Mouse (Mus musculus) MEL (cell line): ENCODE measurements around the gene Rad51. TPM values are rescaled to one million over a fixed set of nuclear protein-coding genes. Genes with fewer than 3 reads are reported as not detected.

ENCODE experiments used
- DNase-seq: peaks from one replicate; pipeline ENCODE4 v3.0.0; 2011; ENCODE audit warnings: low read depth, low spot score
- H3K27ac ChIP-seq: 2 replicates; pipeline ENCODE4 v1.5.1; 2012; ENCODE audit warnings: low read depth, mild to moderate bottlenecking, control low read depth, low read length, moderate library complexity; ENCODE audit not compliant: control insufficient read depth
- H3K27me3 ChIP-seq, 2 experiments: fragments of 150-350 bp in 1 of 2; sonication (generic) in 1 of 2; 2 replicates each; pipeline ENCODE4 v1.6.1; 2012; ENCODE audit warnings: low read length in 2 of 2, mild to moderate bottlenecking in 2 of 2, improper control_type of control experiment in 1 of 2, moderate library complexity in 1 of 2; ENCODE audit not compliant: insufficient read depth in 2 of 2, control insufficient read depth in 1 of 2
- H3K36me3 ChIP-seq, 2 experiments: 2 replicates each; pipeline ENCODE4 v1.6.1; 2012 to 2014; ENCODE audit warnings: low read length in 2 of 2, improper control_type of control experiment in 1 of 2, inconsistent platforms in 1 of 2, mild to moderate bottlenecking in 1 of 2; ENCODE audit not compliant: insufficient read depth in 2 of 2, control insufficient read depth in 1 of 2
- H3K4me1 ChIP-seq, 2 experiments: fragments of 150-350 bp in 1 of 2; sonication (generic) in 1 of 2; 2 replicates each; pipeline ENCODE4 v1.6.1; 2012; ENCODE audit warnings: low read length in 2 of 2, improper control_type of control experiment in 1 of 2, mild to moderate bottlenecking in 1 of 2; ENCODE audit not compliant: insufficient read depth in 2 of 2, control insufficient read depth in 1 of 2
- H3K4me3 ChIP-seq, 2 experiments: fragments of 150-350 bp in 1 of 2; sonication (generic) in 1 of 2; 2 replicates each; pipeline ENCODE4 v1.5.1; 2012; ENCODE audit warnings: low read depth in 2 of 2, low read length in 2 of 2, mild to moderate bottlenecking in 2 of 2, moderate library complexity in 2 of 2, control low read depth in 1 of 2, improper control_type of control experiment in 1 of 2; ENCODE audit not compliant: control insufficient read depth in 1 of 2, insufficient read depth in 1 of 2
- H3K79me2 ChIP-seq: 2 replicates; pipeline ENCODE4 v1.6.1; 2012; ENCODE audit warnings: mild to moderate bottlenecking, low read length, moderate library complexity; ENCODE audit not compliant: control insufficient read depth, poor library complexity, insufficient read depth
- H3K9ac ChIP-seq: 2 replicates; pipeline ENCODE4 v1.6.1; 2012; ENCODE audit warnings: low read depth, mild to moderate bottlenecking, control low read depth, low read length, moderate library complexity; ENCODE audit not compliant: control insufficient read depth, poor library complexity, severe bottlenecking
- H3K9me3 ChIP-seq: fragments of 150-350 bp; sonication (generic); replicated peaks from 2 replicates; pipeline ENCODE4 v1.6.1; 2012; ENCODE audit warnings: mild to moderate bottlenecking, low read length, improper control_type of control experiment, moderate library complexity; ENCODE audit not compliant: insufficient read depth
- CHD1 ChIP-seq: IDR thresholded peaks from 2 replicates; pipeline ENCODE4 v1.6.1; 2012; ENCODE audit warnings: low read depth, mild to moderate bottlenecking, inconsistent platforms, low read length, improper control_type of control experiment
- CHD2 ChIP-seq: IDR thresholded peaks from 2 replicates; pipeline ENCODE4 v1.6.1; 2011; ENCODE audit warnings: low read length, improper control_type of control experiment
- CTCF ChIP-seq, 3 experiments: IDR thresholded peaks in 2 of 3; conservative IDR thresholded peaks in 1 of 3; 2 replicates each; pipeline ENCODE4 v1.5.1; 2011 to 2012; ENCODE audit warnings: low read length in 3 of 3, low read depth in 2 of 3, mild to moderate bottlenecking in 2 of 3, improper control_type of control experiment in 1 of 3, inconsistent platforms in 1 of 3, mixed read lengths in 1 of 3, moderate library complexity in 1 of 3; ENCODE audit not compliant: control insufficient read depth in 1 of 3, insufficient read depth in 1 of 3, poor library complexity in 1 of 3, severe bottlenecking in 1 of 3
- EP300 ChIP-seq, 2 experiments: IDR thresholded peaks; 2 replicates each; pipeline ENCODE4 v1.6.1; 2011; ENCODE audit warnings: improper control_type of control experiment in 2 of 2, low read length in 2 of 2, low read depth in 1 of 2, mild to moderate bottlenecking in 1 of 2
- JUND ChIP-seq: IDR thresholded peaks from 2 replicates; pipeline ENCODE4 v1.6.1; 2011; ENCODE audit warnings: low read depth, mild to moderate bottlenecking, improper control_type of control experiment, low read length
- MAFK ChIP-seq: IDR thresholded peaks from 2 replicates; pipeline ENCODE4 v1.6.1; 2011; ENCODE audit warnings: low read depth, mild to moderate bottlenecking, low read length, improper control_type of control experiment, borderline replicate concordance
- MAX ChIP-seq: IDR thresholded peaks from 2 replicates; pipeline ENCODE4 v1.6.1; 2011; ENCODE audit warnings: low read length, improper control_type of control experiment
- MAZ ChIP-seq: IDR thresholded peaks from 2 replicates; pipeline ENCODE4 v1.6.1; 2012; ENCODE audit warnings: low read depth, mild to moderate bottlenecking, inconsistent platforms, low read length, improper control_type of control experiment
- MEF2A ChIP-seq: IDR thresholded peaks from 2 replicates; pipeline ENCODE4 v1.6.1; 2014; ENCODE audit warnings: low read depth, mild to moderate bottlenecking, inconsistent platforms, low read length, improper control_type of control experiment; ENCODE audit not compliant: poor library complexity, insufficient replicate concordance, severe bottlenecking; ENCODE audit errors: extremely low read depth
- MXI1 ChIP-seq: IDR thresholded peaks from 2 replicates; pipeline ENCODE4 v1.6.1; 2011; ENCODE audit warnings: mild to moderate bottlenecking, low read depth, low read length, improper control_type of control experiment
- MYB ChIP-seq: IDR thresholded peaks from 2 replicates; pipeline ENCODE4 v1.6.1; 2011; ENCODE audit warnings: mild to moderate bottlenecking, low read depth, low read length, improper control_type of control experiment
- NELFE ChIP-seq: IDR thresholded peaks from 2 replicates; pipeline ENCODE4 v1.6.1; 2011; ENCODE audit warnings: low read depth, low read length, improper control_type of control experiment
- NRF1 ChIP-seq: IDR thresholded peaks from 2 replicates; pipeline ENCODE4 v1.6.1; 2014; ENCODE audit warnings: low read depth, mild to moderate bottlenecking, inconsistent platforms, low read length, improper control_type of control experiment, moderate library complexity; ENCODE audit not compliant: poor library complexity, insufficient read depth, severe bottlenecking
- POLR2A ChIP-seq, 2 experiments: IDR thresholded peaks; 2 replicates each; pipeline ENCODE4 v1.6.1; 2011 to 2012; ENCODE audit warnings: low read length in 2 of 2, mild to moderate bottlenecking in 2 of 2, control low read depth in 1 of 2, improper control_type of control experiment in 1 of 2, low read depth in 1 of 2, moderate library complexity in 1 of 2; ENCODE audit not compliant: control insufficient read depth in 1 of 2, insufficient read depth in 1 of 2, poor library complexity in 1 of 2
- POLR2AphosphoS2 ChIP-seq: IDR thresholded peaks from 2 replicates; pipeline ENCODE4 v1.6.1; 2011; ENCODE audit warnings: low read length, improper control_type of control experiment
- RAD21 ChIP-seq: IDR thresholded peaks from 2 replicates; pipeline ENCODE4 v1.6.1; 2011; ENCODE audit warnings: mild to moderate bottlenecking, low read depth, low read length, improper control_type of control experiment
- SIN3A ChIP-seq: IDR thresholded peaks from 2 replicates; pipeline ENCODE4 v1.6.1; 2012; ENCODE audit warnings: low read length, improper control_type of control experiment, inconsistent platforms
- SMC3 ChIP-seq: IDR thresholded peaks from 2 replicates; pipeline ENCODE4 v1.6.1; 2011; ENCODE audit warnings: low read depth, low read length, improper control_type of control experiment
- TAL1 ChIP-seq: IDR thresholded peaks from 2 replicates; pipeline ENCODE4 v1.6.1; 2012; ENCODE audit warnings: mild to moderate bottlenecking, inconsistent platforms, low read length, moderate library complexity, mixed read lengths
- TBP ChIP-seq: IDR thresholded peaks from 2 replicates; pipeline ENCODE4 v1.8.0; 2011; ENCODE audit warnings: low read depth, low read length, improper control_type of control experiment
- polyA plus RNA-seq, 2 experiments: library from polyadenylated mRNA; stranded (reverse) in 1 of 2; unstranded in 1 of 2; fragments of >175 nt in 1 of 2; fragments of >200 nt in 1 of 2; gene quantifications; 2 replicates each; pipeline versions ENCODE4 v1.2.1 to v1.2.4; 2012; ENCODE audit warnings: low replicate concordance in 2 of 2, low read depth in 1 of 2; ENCODE audit not compliant: insufficient read length in 2 of 2, insufficient read depth in 1 of 2, missing spikeins in 1 of 2
- total RNA-seq: library from RNA; depleted of rRNA; stranded (reverse); fragments of 300-350 nt; gene quantifications from 2 replicates; pipeline ENCODE4 v1.2.3, GENCODE M21; 2012

The Rad51 gene
- total and polyA plus RNA-seq, 3 experiments, result 24.3 to 51.8 TPM; not detected in 1

DNA sequence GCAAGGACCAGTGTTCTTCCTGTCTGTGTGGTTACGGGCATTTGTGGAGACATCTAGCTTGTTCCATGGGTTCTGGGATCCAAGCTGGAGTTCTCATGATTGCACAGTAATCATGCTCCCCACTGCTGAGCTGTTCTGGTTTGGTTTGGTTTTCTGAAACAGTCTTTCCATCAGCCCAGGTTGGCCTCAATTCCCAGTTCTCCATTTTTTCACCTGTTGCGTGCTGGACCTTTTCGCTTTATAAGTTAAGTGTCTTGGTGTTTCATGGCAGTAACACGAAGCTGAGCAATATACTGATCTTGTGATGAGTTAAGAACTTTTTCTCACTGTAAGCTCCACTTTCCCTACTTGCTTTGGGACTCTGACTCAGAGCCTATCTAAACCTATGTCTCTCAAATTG lies 51.4 kb downstream of the Rad51 start:
- Histone ChIP-seq H3K4me1 (peaks cover 4 to 13% of the 10 kb centered on the region in 2 experiments), H3K27me3 (no peaks in the 10 kb centered on the region)

DNA sequence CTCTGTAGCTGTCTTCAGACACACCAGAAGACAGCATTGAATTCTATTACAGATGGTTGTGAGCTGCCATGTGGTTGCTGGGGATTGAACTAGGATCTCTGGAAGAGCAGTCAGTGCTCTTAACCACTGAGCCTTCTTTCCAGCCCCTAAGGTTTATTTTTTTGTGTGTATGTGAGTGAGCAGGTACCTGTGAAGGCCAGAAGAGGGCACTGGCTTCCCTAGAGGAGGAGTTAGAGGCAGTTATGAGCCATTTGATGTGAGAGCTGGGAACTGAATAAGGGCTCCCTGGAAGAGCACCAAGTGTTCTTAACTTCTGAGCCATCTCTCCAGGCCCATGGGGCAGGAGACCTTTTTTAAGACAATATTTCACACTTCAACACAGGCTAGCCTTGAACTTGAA lies 52.8 kb downstream of the Rad51 start:
- Histone ChIP-seq H3K4me1 (peaks cover 4 to 20% of the 10 kb centered on the region in 2 experiments), H3K79me2 (no peaks in the 10 kb centered on the region), H3K36me3 (peaks cover 0 to 13% of the 10 kb centered on the region in 2 experiments; a peak in 2 of 4 replicates), H3K27me3 (no peaks in the 10 kb centered on the region), H3K9me3 (no peaks in the 10 kb centered on the region), H3K9ac (no peak overlapping the region), H3K27ac (no peak overlapping the region), H3K4me3 (no peak overlapping the region)
- DNase-seq, result peak; percentile 60
- no peak for TF ChIP-seq MEF2A
- TF ChIP-seq RAD21, result peak; percentile 26
- no peak for TF ChIP-seq NELFE
- no peak for TF ChIP-seq MXI1
- peak; percentile 40 for TF ChIP-seq SMC3
- TF ChIP-seq CTCF (IDR thresholded peaks at IDR 0.05 in 2 of 3, conservative IDR thresholded peaks at IDR 0.05 in 1 of 3; ENCODE audit: control insufficient read depth in 1 of 3, insufficient read depth in 1 of 3, low read depth in 2 of 3, low read length in 3 of 3, poor library complexity in 1 of 3, severe bottlenecking in 1 of 3), result peak; percentile 32 to 46 (median 43)
- TF ChIP-seq, all 39 proteins: peak for 3

More for the DNA sequence above, 51.4 kb downstream of the Rad51 start:
- H3K9me3 ChIP-seq, result no peaks in the 10 kb centered on the region
- no peak for TF ChIP-seq EP300 (IDR thresholded peaks at IDR 0.05; ENCODE audit: low read depth in 1 of 2, low read length in 2 of 2)
- no peak for TF ChIP-seq CHD2
- TF ChIP-seq MAFK, result no peak
- TF ChIP-seq POLR2A (IDR thresholded peaks at IDR 0.05; ENCODE audit: control insufficient read depth in 1 of 2, insufficient read depth in 1 of 2, low read depth in 1 of 2, low read length in 2 of 2, poor library complexity in 1 of 2), result no peak
- TF ChIP-seq MAZ, result no peak
- no peak for TF ChIP-seq TBP
- TF ChIP-seq CTCF (IDR thresholded peaks at IDR 0.05 in 2 of 3, conservative IDR thresholded peaks at IDR 0.05 in 1 of 3; ENCODE audit: control insufficient read depth in 1 of 3, insufficient read depth in 1 of 3, low read depth in 2 of 3, low read length in 3 of 3, poor library complexity in 1 of 3, severe bottlenecking in 1 of 3), result no peak
- TF ChIP-seq SMC3, result no peak
- TF ChIP-seq MYB, result no peak
- TF ChIP-seq CHD1, result no peak
- no peak for TF ChIP-seq SIN3A
- no peak for TF ChIP-seq TAL1
- no peak for TF ChIP-seq MEF2A
- TF ChIP-seq NRF1, result no peak
- no peak for TF ChIP-seq JUND
- TF ChIP-seq MAX, result no peak
- TF ChIP-seq POLR2AphosphoS2, result no peak
- DNase-seq, result no peak
- H3K36me3 ChIP-seq, result peaks cover 0 to 10% of the 10 kb centered on the region in 2 experiments; a peak in 2 of 4 replicates
- H3K9ac ChIP-seq, result no peak overlapping the region
- H3K79me2 ChIP-seq, result no peaks in the 10 kb centered on the region
- H3K27ac ChIP-seq, result no peak overlapping the region
- H3K4me3 ChIP-seq, result no peak overlapping the region
